Mouse (Mus musculus) lung, postnatal 36 days (tissue): ENCODE measurements around the gene Tas2r126.
"Not testable (repeated sequence)": the region's sequence is repeated elsewhere in the genome, so short reads cannot be mapped to it uniquely, and the experiment has no call there.

Experiments
- DNase-seq: peaks from one replicate; pipeline ENCODE4 v3.0.0; 2022; ENCODE audit warnings: mixed read lengths

Gene Tas2r126

DNA sequence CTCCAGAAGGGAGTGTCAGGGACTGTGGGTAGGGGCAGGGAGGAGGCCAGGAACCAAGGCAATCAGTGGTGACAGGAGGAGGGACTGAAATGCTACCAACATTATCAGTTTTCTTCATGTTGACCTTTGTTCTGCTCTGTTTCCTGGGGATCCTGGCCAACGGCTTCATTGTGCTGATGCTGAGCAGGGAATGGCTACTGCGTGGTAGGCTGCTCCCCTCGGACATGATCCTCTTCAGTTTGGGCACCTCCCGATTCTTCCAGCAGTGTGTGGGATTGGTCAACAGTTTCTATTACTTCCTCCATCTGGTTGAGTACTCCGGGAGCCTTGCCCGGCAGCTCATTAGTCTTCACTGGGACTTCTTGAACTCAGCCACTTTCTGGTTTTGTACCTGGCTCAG is at the start of gene Tas2r126:
Gene Tas2r126 (plus strand): TSS at position 90 of the 400 bp plus-strand sequence.
- peak; percentile 30 for DNase-seq

DNA sequence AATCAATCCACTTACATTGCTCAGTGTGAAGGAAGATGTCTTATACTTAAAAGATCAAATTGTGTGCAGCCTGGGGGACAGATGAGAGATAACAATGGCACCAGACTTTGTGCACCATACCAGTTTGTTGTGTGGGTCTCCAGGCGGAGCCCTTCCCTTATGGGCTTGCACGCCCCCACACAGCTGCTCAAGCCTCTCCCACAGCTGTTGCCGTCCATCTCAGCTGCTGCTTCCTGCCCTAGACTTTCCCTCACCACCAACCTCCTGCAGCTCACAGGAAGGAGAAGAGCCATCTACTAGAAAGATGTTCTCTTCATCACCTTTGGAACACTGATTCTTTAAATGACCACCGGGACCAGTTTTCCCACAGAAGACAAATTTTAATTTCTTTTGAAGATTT is 48.7 kb upstream of the Tas2r126 start:
- DNase-seq, result no peak

DNA sequence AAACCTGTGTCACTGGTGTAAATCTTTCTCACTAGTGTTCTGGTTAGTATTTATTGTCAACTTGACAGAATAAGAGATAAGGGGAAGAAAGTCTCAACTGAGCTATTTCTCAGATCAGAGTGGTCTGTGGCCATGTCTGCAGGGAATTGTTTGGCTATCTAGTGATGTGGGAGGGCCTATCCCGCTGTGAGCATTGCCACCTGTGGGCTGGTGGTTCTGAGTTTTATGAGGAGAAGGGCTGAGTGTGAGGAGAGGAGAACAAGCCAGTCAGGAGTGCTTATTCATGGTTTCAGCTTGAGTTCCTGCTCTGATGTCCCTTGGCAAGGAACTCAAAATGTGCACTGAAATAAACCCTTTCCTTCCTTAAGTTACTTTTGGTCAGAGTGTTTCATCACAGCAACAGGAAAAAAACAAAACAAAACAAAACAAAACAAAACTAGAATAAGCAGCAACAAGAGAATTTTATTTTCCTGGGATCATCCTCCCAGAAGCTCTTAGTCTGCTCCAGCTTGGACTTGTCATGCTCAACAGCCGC is 42.5 kb upstream of the Tas2r126 start:
- peak; percentile 50 for DNase-seq

DNA sequence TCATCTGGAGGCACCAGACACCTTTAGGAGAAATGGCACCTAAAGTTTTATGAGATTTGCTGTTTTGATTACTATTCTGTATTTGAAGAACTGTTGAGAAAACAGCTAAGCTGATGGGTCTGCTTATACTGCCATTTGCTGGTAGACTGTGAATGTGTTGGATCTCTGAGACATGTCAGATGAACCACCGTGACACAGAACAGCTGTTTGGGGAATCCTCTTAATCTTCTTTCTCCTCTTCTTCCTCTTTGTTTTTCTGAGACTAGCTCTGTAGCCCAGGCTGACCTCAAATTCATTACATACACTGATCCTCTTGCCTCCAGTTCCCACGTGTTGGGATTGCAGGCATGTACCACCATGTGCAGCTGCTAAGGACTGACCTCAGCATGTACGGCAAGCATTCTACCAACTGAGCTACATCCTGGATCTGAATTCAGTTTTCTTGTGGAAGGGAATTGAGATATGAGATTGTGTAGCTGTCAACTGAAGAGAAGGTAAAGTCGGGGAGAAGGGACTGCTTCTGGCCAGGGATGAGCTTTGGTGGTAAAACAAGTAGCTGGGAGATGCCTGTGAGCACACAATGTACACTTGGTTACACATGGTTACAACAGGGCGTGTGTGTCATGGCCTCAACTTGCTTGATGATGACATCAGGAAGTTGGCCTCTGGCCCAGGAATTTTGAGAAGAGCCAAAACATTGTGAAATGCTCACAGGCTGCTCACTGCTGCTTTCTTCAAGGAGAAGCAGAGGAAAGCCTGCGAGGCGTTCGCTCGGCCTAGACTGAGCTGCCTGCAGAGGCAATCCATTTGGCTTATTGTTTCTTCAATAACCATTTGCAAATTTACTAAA is 38.1 kb upstream of the Tas2r126 start:
- DNase-seq, result peak; percentile 97

DNA sequence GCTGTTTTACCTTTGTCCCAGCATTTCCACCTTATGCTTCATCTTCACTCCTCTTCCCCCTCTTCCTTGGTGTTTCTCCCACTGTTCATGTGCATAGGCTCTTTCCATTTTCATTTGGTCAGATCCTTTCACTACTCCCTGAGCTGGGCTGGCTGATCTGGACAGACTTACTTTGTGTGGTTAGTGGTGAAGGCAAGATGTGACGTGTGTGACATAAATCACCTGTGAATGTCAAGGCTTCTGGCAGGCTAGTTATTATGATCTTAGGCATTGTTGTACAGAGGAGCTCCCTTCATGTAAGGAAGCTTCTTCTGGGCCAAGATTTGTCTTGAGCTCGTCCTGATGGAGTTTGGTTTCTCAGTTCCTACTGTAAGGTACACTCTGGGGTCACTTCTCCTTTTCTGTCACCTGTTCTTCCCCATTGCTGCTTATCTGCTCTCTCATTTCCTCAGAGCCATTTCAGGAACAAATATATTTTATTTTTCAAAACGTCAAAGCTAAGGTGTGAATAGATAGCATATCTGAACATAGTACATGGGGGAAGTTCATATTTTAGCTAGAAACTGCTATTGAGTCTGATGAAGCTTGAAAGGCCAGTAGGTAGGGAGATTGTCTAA is 37.2 kb upstream of the Tas2r126 start:
- DNase-seq, result peak; percentile 19

DNA sequence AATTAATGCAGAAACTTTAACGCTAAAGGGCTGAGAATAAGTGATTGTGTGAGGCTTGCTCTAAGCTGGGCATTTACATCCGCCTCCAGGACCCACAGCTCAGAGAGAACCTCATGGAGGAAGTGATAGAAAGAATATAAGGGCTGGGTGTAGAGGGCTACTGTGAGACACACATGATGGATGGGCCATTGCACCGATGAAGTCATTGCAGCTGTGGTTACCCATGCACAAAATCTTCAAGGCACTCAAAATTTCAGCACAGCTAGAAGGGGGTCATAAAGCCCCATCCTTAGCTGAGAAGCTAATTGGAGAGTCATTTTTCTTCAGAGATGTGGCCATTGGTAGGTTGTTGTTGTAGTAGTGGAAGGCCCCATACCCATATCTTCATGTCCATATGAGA is 36.0 kb upstream of the Tas2r126 start:
- DNase-seq, result no peak

DNA sequence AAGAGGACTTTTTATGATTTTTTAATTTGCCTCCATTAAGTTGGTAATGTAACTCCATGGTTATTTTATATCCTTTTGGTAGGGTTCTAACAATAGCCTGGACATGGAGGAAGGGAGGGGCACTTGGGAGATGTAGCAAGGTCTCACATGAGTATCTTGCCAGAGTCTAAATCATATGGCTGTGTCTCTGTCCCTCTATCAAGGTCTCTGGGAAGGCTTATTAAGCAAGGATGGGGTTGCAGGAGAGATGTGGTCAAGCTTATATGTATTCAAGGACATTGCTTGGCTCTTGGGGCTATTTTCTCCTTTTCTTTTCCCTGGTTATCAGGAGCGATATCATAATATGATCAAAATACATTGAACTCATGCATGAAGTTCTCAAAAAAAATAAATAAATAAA is 35.3 kb upstream of the Tas2r126 start:
- DNase-seq, result no peak

DNA sequence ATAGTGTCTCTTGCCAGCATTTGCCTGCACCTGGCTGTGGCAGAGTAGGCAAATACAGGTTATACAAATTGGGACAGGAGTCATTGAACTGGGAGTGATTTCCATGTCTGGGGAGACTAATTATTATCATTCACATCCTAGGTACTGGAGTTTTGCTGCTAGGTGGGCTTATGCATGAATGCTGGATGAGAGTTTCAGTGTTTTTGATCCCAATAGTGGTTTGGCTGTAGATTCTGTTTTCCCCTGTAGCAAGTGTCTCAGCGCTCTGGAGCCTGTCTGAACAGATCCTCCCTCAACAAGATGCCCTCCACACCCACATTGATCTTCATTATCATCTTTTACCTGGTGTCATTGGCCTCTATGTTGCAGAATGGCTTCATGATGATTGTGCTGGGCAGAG is 34.4 kb upstream of the Tas2r126 start, which contains the start of gene Tas2r143:
Gene Tas2r143 (plus strand): TSS at position 301 of the 400 bp plus-strand sequence.
- DNase-seq, result no peak

DNA sequence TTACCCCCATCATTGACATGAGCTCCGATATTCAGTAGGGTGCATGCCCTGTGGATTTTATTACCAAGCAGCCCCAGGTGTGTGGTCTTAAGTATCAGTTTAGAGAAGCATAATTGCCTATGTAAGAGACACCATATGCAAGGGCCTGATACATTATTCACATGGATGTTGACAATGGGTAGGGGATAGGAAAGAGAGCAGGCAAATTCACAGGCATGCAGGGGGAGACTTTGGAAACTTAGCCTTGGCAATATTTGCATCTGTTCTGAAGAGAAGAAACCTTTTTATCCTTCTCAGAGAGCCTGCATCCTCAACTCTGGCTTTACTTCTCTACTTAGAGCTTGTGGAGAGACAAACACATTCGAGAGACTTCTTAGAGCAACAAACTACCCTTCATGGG is 29.2 kb upstream of the Tas2r126 start, which contains the start of gene Tas2r135:
Gene Tas2r135 (plus strand): TSS at position 301 of the 400 bp plus-strand sequence.
- no peak for DNase-seq

DNA sequence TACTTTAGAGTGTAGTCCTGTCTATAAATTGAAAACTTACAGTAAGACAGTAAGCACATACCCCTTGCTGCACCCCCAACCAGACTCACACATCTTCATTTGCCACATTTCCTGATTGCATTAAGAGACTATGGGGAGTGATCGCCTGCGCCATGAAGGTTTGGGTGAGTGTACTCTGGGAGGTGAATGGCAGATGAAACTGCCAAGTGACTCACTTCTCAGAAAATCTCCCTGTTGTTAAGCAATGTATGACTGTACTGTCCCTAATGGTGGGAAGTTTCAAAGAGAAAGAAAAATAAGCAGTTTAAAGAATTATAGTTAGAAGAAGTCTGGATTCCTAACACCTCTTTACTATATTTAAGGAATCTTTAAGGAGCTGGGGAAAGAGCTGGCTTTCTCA is 14.9 kb upstream of the Tas2r126 start:
- no peak for DNase-seq

DNA sequence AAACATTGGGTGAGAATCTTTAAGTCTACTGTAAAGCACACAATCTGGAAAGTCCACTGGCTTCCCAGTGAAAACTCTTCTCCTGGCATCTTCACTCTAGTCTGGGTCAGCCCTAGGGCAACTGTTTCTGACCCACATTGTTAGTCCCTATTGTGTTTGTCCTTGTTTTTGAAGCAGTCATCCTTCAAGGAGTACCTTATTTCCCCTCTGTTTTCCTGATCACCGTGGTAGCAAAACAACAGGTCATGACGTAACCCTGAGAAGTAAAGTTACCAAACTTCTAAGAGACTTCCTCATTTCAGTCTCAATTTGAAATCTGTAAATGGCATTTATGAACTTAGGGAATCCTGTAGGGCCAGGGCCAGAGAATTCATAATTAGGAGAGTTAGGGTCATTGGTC is 12.9 kb upstream of the Tas2r126 start:
- peak; percentile 68 for DNase-seq

DNA sequence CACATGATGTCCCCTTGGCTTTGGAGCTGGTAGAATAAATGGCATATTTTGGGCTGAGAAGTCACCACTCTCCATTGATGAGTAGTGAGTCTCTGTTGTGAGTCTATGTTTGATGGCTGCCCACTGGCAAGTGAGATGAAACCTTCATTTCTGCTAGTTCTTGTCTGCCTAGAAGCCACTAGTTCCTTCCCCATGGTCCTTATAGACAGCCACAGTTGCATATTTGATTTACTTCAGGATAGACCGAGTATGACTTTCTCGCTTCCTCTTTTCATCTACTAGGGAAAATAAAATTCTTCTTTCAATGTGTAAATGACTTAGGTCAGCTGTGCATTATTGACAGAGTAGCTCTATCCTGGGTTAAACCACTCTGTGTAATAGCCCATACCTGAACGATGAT is 9.9 kb upstream of the Tas2r126 start:
- DNase-seq, result no peak

DNA sequence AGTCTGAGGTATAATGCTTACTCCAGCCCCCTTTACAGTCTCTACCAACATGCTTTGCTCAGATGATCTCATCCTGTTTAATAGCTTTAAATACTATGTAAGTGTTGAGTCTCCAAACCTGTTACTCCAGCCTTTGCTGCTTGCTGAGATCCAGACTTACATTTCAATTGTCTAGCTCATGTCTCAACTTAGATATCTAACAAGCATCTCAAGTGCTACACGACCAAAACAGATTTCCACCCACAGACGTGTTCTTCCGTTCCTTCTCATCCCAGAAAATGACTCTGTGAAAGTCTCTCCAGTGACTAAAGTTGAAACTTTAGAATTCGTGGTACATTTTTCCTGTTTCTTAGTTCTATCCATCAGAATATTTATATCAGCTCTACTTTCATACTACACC is 8.0 kb upstream of the Tas2r126 start:
- no peak for DNase-seq

DNA sequence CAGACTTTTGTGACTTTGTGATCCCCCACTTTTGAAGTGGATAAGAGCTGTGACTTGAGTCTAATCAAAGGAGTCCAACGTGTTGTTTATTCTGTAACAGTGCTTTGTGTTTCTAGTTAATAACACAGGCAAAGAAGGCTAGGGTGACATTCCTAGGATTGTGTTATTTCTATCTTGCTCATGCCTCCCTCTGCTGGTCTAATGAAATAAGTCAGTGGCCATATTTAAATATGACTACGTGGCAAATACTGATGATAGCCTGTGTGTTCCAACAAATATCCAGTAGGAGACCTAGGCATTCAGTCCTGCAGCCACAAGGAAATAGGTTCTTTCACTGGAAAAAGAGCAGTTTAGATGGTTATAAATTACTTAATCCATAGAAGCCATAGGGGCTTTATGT is 781 bp upstream of the Tas2r126 start:
- peak; percentile 62 for DNase-seq

DNA sequence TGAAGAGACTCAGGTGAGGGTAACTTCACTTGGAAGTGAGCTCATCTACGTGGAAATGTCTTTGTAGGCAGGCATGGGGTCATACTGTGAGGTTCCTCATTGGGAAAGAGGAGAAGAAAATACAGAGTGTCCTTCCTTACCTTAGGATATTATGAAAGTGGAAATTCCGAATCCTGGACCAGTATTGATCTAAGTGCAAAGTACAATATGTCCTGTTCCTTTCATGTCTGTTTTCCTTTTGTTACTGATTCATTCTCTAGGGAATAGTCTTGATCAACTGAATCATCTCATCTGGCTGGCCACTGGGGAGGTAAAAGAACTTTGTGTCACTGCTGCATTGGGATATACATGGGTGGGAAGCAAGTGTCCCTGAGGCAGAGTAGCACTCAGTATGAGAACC is 1.2 kb downstream of the Tas2r126 start:
- DNase-seq, result no peak

DNA sequence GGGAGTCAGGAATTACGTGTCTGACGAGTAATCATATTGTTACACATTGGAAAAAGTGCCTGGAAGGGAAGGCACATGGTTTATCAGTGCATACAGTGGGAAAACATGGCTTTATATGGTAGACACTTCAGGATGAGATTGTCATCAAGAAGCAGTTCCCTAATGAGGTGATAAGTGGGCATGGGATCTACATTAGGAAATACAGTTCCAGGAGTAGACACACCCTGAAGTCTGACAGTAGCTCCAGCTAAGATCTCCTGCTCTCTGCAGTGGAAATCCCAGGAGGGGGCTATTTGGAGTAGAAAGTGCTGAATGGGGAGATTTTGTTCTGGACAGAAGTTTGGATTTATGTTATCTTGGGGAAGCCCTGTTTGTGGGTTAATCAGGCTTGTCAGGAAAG is 7.1 kb downstream of the Tas2r126 start:
- no peak for DNase-seq

DNA sequence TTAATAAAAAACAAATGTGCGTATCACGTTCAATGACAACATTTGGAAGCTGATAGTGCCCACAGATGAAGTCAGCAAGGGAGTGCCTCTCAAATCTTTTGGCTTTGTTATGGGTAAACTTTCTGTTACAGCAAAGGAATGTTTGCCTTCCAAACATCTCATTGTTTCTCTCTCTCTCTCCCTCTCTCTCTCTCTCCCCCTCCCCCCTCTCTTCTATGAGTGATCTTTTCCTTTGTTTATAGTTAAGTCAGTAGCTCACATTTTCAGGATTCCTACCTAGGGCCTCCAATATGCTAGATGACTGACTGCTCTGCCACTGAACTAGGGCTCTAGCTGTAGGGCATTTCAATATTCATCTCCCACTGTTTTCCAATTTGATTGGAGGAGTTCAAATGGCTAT is 10.2 kb downstream of the Tas2r126 start:
- DNase-seq, result no peak

DNA sequence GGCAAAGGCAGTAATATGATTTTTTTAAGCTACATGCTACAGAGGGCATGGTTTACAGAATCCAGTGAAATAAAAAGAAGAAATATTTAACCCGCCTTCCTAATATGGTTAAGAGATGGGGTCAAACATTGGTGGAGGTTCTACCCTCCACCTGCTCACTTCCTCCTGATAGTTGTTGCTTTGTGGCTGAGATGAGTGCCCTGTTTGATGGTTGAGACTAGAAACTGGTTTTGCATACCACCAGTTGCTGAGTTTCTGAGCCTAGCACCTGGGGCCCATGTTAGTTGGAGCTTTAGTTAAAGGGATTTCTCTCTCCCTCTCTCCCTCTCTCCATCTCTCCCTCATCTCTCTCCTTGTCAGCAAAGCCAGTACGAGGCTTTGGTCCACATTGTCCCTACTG is 13.0 kb downstream of the Tas2r126 start:
- no peak for DNase-seq

DNA sequence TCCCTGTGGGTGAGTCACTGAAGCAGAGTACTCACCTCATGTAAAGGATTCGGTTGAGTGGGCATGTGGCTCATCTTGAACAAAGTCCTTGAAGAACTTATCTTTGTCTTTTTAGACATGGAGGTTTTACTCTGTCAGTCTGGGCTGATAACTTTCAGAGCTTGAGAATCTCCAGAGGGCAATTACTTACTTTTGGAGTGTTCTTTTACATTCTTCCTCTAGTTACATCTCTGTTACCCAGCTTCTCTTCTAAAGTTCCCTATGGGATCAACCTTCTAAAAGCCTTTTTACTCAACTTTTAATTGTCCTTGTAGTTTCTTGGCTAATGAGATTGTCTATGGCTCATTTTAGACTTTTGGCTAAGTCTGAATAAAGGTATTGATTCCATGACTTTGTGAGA is 30.8 kb downstream of the Tas2r126 start, which contains the start of gene Olfr458:
Gene Olfr458 (minus strand): TSS at position 101 of the 400 bp plus-strand sequence.
- DNase-seq, result no peak

DNA sequence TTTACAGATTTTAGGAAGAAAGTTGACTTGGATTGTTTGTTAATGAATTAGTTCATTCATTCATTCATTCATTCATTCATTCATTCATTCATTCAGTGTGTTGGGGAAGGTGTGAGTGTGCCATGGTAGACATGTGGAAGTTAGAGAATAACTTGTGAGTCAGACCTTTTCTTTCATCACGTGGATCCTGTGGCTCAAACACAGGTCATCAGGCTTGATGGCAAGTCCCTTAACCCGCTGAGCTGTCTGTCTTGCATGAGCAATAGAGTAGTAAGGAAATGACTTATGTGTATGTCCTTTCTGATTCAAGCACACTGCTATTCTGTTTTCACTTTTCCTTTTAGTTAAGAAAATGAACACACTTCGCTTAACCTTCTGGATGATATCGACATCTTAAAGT is 36.2 kb downstream of the Tas2r126 start:
- DNase-seq, result no peak

DNA sequence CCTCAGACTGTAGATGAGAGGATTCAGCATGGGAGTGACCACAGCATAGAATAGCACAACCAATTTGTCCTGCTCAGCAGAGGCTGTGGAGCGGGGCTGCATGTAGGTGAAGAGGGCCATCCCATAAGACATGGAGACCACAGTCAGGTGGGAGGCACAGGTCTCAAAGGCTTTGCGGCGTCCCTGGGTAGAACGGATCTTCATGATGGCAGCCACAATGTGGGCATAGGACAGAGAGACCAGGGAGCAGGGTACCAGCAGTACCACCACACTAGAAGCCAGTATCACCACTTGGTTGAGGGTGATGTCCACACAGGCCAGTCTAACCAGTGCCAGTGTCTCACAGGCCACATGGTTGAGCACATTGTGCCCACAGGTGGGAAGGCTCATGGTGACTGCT is 37.0 kb downstream of the Tas2r126 start:
- DNase-seq, result not testable (repeated sequence)

DNA sequence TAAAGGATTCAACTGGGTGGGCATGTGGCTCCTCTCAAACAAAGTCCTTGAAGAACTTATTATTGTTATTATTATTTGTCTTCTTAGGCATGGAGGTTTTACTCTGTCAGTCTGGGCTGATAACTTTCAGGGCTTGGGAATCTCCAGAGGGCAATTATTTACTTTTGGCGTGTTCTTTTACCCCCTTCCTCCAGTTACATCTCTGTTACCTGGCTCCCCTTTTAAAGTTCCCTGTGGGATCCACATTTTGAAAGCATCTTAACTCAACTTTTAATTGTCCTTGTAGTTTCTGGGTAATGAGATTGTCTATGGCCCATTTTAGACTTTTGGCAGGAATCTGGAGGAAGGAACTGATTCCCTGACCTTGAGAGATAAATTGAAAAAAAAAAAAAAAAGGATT is 41.9 kb downstream of the Tas2r126 start, which contains the start of gene Olfr457:
Gene Olfr457 (minus strand): TSS at position 101 of the 400 bp plus-strand sequence.
- no peak for DNase-seq

DNA sequence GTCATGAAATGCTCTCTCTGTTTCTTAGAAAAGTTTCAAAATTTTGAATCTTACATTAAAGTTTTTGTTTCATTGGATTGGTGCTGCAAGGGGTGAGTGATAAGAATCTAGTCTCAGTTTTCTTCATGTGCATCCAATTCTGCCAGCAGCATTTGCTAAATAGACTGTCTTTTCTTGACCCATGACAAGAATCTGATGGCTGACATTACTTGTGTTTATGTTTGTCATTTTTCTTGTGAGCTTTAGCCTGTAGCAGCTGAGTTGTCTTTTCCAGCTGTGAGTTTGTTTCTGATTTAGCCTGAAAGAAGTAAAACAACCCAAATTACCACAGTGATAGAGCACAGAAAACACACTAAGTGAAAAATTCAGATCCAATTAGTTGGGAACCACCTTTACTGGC is 50.3 kb downstream of the Tas2r126 start:
- peak; percentile 46 for DNase-seq
